Mouse (Mus musculus): ENCODE data around the gene Cwc27. TPM values are rescaled to one million over a fixed set of nuclear protein-coding genes. Genes with fewer than 3 reads are reported as not detected.

The Cwc27 gene
- total RNA-seq, 1 experiment, result 29.5 TPM

- TF ChIP-seq CHD2 (IDR thresholded peaks at IDR 0.05; ENCODE audit: low read depth, low read length), result no peak
- TF ChIP-seq ZNF384 (IDR thresholded peaks at IDR 0.05; ENCODE audit: low read depth, low read length), result no peak
- no peak for TF ChIP-seq MAFK (IDR thresholded peaks at IDR 0.05; ENCODE audit: insufficient read depth, low read depth, low read length)
- no peak for TF ChIP-seq HCFC1 (IDR thresholded peaks at IDR 0.05; ENCODE audit: borderline replicate concordance, insufficient read depth, low read length)
- no peak for TF ChIP-seq ZC3H11A (IDR thresholded peaks at IDR 0.05; ENCODE audit: borderline replicate concordance, low read depth, low read length)
- H3K9ac ChIP-seq (ENCODE audit: insufficient read depth, low read depth, low read length, poor library complexity, severe bottlenecking), result no peak overlapping the region
- in situ Hi-C loops (cut with MboI; ENCODE audit: low sequenced_read_pairs in 2 of 2, unreplicated experiment in 2 of 2), result no loop called here
- no peak overlapping the region for H3K4me3 ChIP-seq (ENCODE audit: insufficient read depth in 1 of 2, low read depth in 1 of 2, low read length in 2 of 2, poor library complexity in 1 of 2, severe bottlenecking in 1 of 2)
- no peaks in the 10 kb centered on the region for H3K4me1 ChIP-seq (ENCODE audit: control insufficient read depth in 2 of 2, insufficient read depth in 2 of 2, low read length in 2 of 2, poor library complexity in 1 of 2)
- no peak for DNase-seq (ENCODE audit: low read depth, low spot score)
- H3K27ac ChIP-seq (ENCODE audit: insufficient read depth, low read depth, low read length, poor library complexity, severe bottlenecking), result no peak overlapping the region
- no peaks in the 10 kb centered on the region for H3K36me3 ChIP-seq (ENCODE audit: control insufficient read depth, insufficient read depth, low read length, poor library complexity, severe bottlenecking)
- no peaks in the 10 kb centered on the region for H3K9me3 ChIP-seq (ENCODE audit: control insufficient read depth, insufficient read depth, low read depth, low read length)
Observed at GRCm38 (mm10) chr13:104644185-104644584, 172.8 kb downstream of the Cwc27 start.

GRCm38 (mm10) chr13:104640694-104641454 lies 176.1 kb downstream of the Cwc27 start:
- H3K36me3 ChIP-seq (ENCODE audit: control insufficient read depth, insufficient read depth, low read length, poor library complexity, severe bottlenecking), result no peaks in the 10 kb centered on the region
- in situ Hi-C loops (cut with MboI; ENCODE audit: low sequenced_read_pairs in 2 of 2, unreplicated experiment in 2 of 2), result no loop called here
- no peak overlapping the region for H3K9ac ChIP-seq (ENCODE audit: insufficient read depth, low read depth, low read length, poor library complexity, severe bottlenecking)
- no peak overlapping the region for H3K4me3 ChIP-seq (ENCODE audit: insufficient read depth in 1 of 2, low read depth in 1 of 2, low read length in 2 of 2, poor library complexity in 1 of 2, severe bottlenecking in 1 of 2)
- H3K27ac ChIP-seq (ENCODE audit: insufficient read depth, low read depth, low read length, poor library complexity, severe bottlenecking), result no peak overlapping the region
- no peak for TF ChIP-seq ZC3H11A (IDR thresholded peaks at IDR 0.05; ENCODE audit: borderline replicate concordance, low read depth, low read length)
- TF ChIP-seq CHD2 (IDR thresholded peaks at IDR 0.05; ENCODE audit: low read depth, low read length), result no peak
- no peak for TF ChIP-seq ZNF384 (IDR thresholded peaks at IDR 0.05; ENCODE audit: low read depth, low read length)
- TF ChIP-seq HCFC1 (IDR thresholded peaks at IDR 0.05; ENCODE audit: borderline replicate concordance, insufficient read depth, low read length), result no peak
- no peak for TF ChIP-seq MAFK (IDR thresholded peaks at IDR 0.05; ENCODE audit: insufficient read depth, low read depth, low read length)
- no peak for DNase-seq (ENCODE audit: low read depth, low spot score)
- no peaks in the 10 kb centered on the region for H3K9me3 ChIP-seq (ENCODE audit: control insufficient read depth, insufficient read depth, low read depth, low read length)
- H3K4me1 ChIP-seq (ENCODE audit: control insufficient read depth in 2 of 2, insufficient read depth in 2 of 2, low read length in 2 of 2, poor library complexity in 1 of 2), result no peaks in the 10 kb centered on the region

GRCm38 (mm10) chr13:104638988-104639387 lies 178.0 kb downstream of the Cwc27 start:
- Histone ChIP-seq H3K9ac (ENCODE audit: insufficient read depth, low read depth, low read length, poor library complexity, severe bottlenecking) (no peak overlapping the region), H3K36me3 (ENCODE audit: control insufficient read depth, insufficient read depth, low read length, poor library complexity, severe bottlenecking) (no peaks in the 10 kb centered on the region), H3K4me1 (ENCODE audit: control insufficient read depth in 2 of 2, insufficient read depth in 2 of 2, low read length in 2 of 2, poor library complexity in 1 of 2) (no peaks in the 10 kb centered on the region), H3K4me3 (ENCODE audit: insufficient read depth in 1 of 2, low read depth in 1 of 2, low read length in 2 of 2, poor library complexity in 1 of 2, severe bottlenecking in 1 of 2) (no peak overlapping the region), H3K27ac (ENCODE audit: insufficient read depth, low read depth, low read length, poor library complexity, severe bottlenecking) (no peak overlapping the region), H3K9me3 (ENCODE audit: control insufficient read depth, insufficient read depth, low read depth, low read length) (no peaks in the 10 kb centered on the region)
- DNase-seq (ENCODE audit: low read depth, low spot score), result no peak
- no peak for TF ChIP-seq HCFC1 (IDR thresholded peaks at IDR 0.05; ENCODE audit: borderline replicate concordance, insufficient read depth, low read length)
- TF ChIP-seq ZC3H11A (IDR thresholded peaks at IDR 0.05; ENCODE audit: borderline replicate concordance, low read depth, low read length), result no peak
- no peak for TF ChIP-seq CHD2 (IDR thresholded peaks at IDR 0.05; ENCODE audit: low read depth, low read length)
- in situ Hi-C loops (cut with MboI; ENCODE audit: low sequenced_read_pairs in 2 of 2, unreplicated experiment in 2 of 2), result no loop called here

- TF ChIP-seq CHD2 (IDR thresholded peaks at IDR 0.05; ENCODE audit: low read depth, low read length), result no peak
- TF ChIP-seq ZC3H11A (IDR thresholded peaks at IDR 0.05; ENCODE audit: borderline replicate concordance, low read depth, low read length), result no peak
- TF ChIP-seq HCFC1 (IDR thresholded peaks at IDR 0.05; ENCODE audit: borderline replicate concordance, insufficient read depth, low read length), result no peak
- no peak for TF ChIP-seq ZNF384 (IDR thresholded peaks at IDR 0.05; ENCODE audit: low read depth, low read length)
- TF ChIP-seq MAFK (IDR thresholded peaks at IDR 0.05; ENCODE audit: insufficient read depth, low read depth, low read length), result no peak
- Histone ChIP-seq H3K4me3 (ENCODE audit: insufficient read depth in 1 of 2, low read depth in 1 of 2, low read length in 2 of 2, poor library complexity in 1 of 2, severe bottlenecking in 1 of 2) (no peak overlapping the region), H3K36me3 (ENCODE audit: control insufficient read depth, insufficient read depth, low read length, poor library complexity, severe bottlenecking) (no peaks in the 10 kb centered on the region; the same call in 1 of the 2 replicates), H3K9me3 (ENCODE audit: control insufficient read depth, insufficient read depth, low read depth, low read length) (no peaks in the 10 kb centered on the region), H3K4me1 (ENCODE audit: control insufficient read depth in 2 of 2, insufficient read depth in 2 of 2, low read length in 2 of 2, poor library complexity in 1 of 2) (no peaks in the 10 kb centered on the region), H3K9ac (ENCODE audit: insufficient read depth, low read depth, low read length, poor library complexity, severe bottlenecking) (no peak overlapping the region), H3K27ac (ENCODE audit: insufficient read depth, low read depth, low read length, poor library complexity, severe bottlenecking) (no peak overlapping the region)
- no peak for DNase-seq (ENCODE audit: low read depth, low spot score)
- in situ Hi-C loops (cut with MboI; ENCODE audit: low sequenced_read_pairs in 2 of 2, unreplicated experiment in 2 of 2), result no loop called here
Observed at GRCm38 (mm10) chr13:104635965-104636462, 180.9 kb downstream of the Cwc27 start.

Data from ES-E14 (cell line).